Mouse (Mus musculus) liver, embryonic 16.5 days (tissue): Measurements from ENCODE around the gene Igfals. TPM values are rescaled to one million over a fixed set of nuclear protein-coding genes. Genes with fewer than 3 reads are reported as not detected.

Source experiments
- ATAC-seq: fragments of 200-750 bp; cut with Nextera tagmentation; 2 replicates; pipeline ENCODE4 v1.8.0; 2017; ENCODE audit warnings: low read depth, mild to moderate bottlenecking, moderate number of reproducible peaks, moderate library complexity
- H3K27ac ChIP-seq: fragments of 300-500 bp; sonication (generic); 2 replicates; pipeline ENCODE4 v1.5.1; 2014; ENCODE audit warnings: mild to moderate bottlenecking, low read length
- H3K27me3 ChIP-seq: fragments of 300-500 bp; sonication (generic); 2 replicates; pipeline ENCODE4 v1.6.1; 2014; ENCODE audit warnings: low read depth, low read length, mixed read lengths; ENCODE audit not compliant: control insufficient read depth, insufficient read depth
- H3K36me3 ChIP-seq: fragments of 300-500 bp; sonication (generic); 2 replicates; pipeline ENCODE4 v1.6.1; 2014; ENCODE audit warnings: mild to moderate bottlenecking; ENCODE audit not compliant: control insufficient read depth, insufficient read depth
- H3K4me1 ChIP-seq: fragments of 300-500 bp; sonication (generic); 2 replicates; pipeline ENCODE4 v1.6.1; 2014; ENCODE audit warnings: low read depth, low read length, mixed read lengths; ENCODE audit not compliant: control insufficient read depth
- H3K4me2 ChIP-seq: fragments of 300-500 bp; sonication (generic); 2 replicates; pipeline ENCODE4 v1.6.1; 2014; ENCODE audit warnings: low read depth, low read length, mixed read lengths
- H3K4me3 ChIP-seq: fragments of 300-500 bp; sonication (generic); 2 replicates; pipeline ENCODE4 v1.5.1; 2014; ENCODE audit warnings: low read depth, mild to moderate bottlenecking, low read length
- H3K9ac ChIP-seq: fragments of 300-500 bp; sonication (generic); 2 replicates; pipeline ENCODE4 v1.6.1; 2014; ENCODE audit warnings: low read depth, low read length
- H3K9me3 ChIP-seq: fragments of 300-500 bp; sonication (generic); replicated peaks from 2 replicates; pipeline ENCODE4 v1.6.1; 2016; ENCODE audit warnings: low read length; ENCODE audit not compliant: control insufficient read depth
- WGBS: fragments of 180-500 bp; shearing (Covaris S2); extraction: QIAGEN DNeasy Blood & Tissue Kit; methylation state at CpG from one replicate; pipeline ENCODE4 v1.1.7; 2014; ENCODE audit not compliant: insufficient replicate concordance; 5-methylcytosine and 5-hydroxymethylcytosine counted together
- polyA plus RNA-seq: library from polyadenylated mRNA; unstranded; fragments of >200 nt; fragmentation: Nextera tagmentation; extraction: Ambion mirVana; gene quantifications from 2 replicates; pipeline ENCODE4 v1.2.1, GENCODE M21; 2015

The Igfals gene
- polyA plus RNA-seq, 1 experiment from 2014 or later, result 11.0 TPM

- ATAC-seq, result no peak
- Histone ChIP-seq H3K36me3 (no peaks in the 10 kb centered on the region; the same call in 1 of the 2 replicates), H3K4me1 (peaks cover 9% of the 10 kb centered on the region), H3K4me3 (no peak overlapping the region), H3K9me3 (no peaks in the 10 kb centered on the region), H3K27me3 (0 out of 2 replicates have a peak, but pooled peaks cover 3% of the 10 kb centered on the region), H3K27ac (no peak overlapping the region), H3K9ac (no peak overlapping the region), H3K4me2 (no peak overlapping the region)
- 56% methylated on average over 9 of the region's 9 CpGs for WGBS
Observed at GRCm38 (mm10) chr17:24844525-24844924, 21.3 kb upstream of the Igfals start.

GRCm38 (mm10) chr17:24847386-24847785 is 18.4 kb upstream of the Igfals start:
- Histone ChIP-seq H3K9me3 (no peaks in the 10 kb centered on the region), H3K27ac (peak overlapping the region; percentile 73), H3K9ac (peak overlapping the region; percentile 49), H3K36me3 (no peaks in the 10 kb centered on the region; the same call in 1 of the 2 replicates), H3K27me3 (no peaks in the 10 kb centered on the region), H3K4me3 (peak overlapping the region; percentile 47), H3K4me2 (peak overlapping the region; percentile 72), H3K4me1 (peaks cover 15% of the 10 kb centered on the region)
- ATAC-seq, result no peak
- WGBS, result 77% methylated on average over 1 of the region's 1 CpGs

GRCm38 (mm10) chr17:24848600-24849031 is 17.2 kb upstream of the Igfals start:
- Histone ChIP-seq H3K9ac (peak overlapping the region; percentile 68), H3K27me3 (no peaks in the 10 kb centered on the region), H3K4me2 (peak overlapping the region; percentile 72), H3K4me3 (peak overlapping the region; percentile 98), H3K27ac (peak overlapping the region; percentile 98), H3K36me3 (peaks cover 12% of the 10 kb centered on the region), H3K4me1 (peaks cover 15% of the 10 kb centered on the region), H3K9me3 (no peaks in the 10 kb centered on the region)
- ATAC-seq, result peak; percentile 38

- peaks cover 15% of the 10 kb centered on the region for H3K4me1 ChIP-seq
- ATAC-seq, result peak; percentile 22
- peaks cover 19% of the 10 kb centered on the region for H3K36me3 ChIP-seq
- peak overlapping the region; percentile 93 for H3K9ac ChIP-seq
- under 1% methylated on average over 21 of the region's 21 CpGs for WGBS
- peak overlapping the region; percentile 72 for H3K4me2 ChIP-seq
- H3K4me3 ChIP-seq, result peak overlapping the region; percentile 98
- peak overlapping the region; percentile 99 for H3K27ac ChIP-seq
- no peaks in the 10 kb centered on the region for H3K27me3 ChIP-seq
- no peaks in the 10 kb centered on the region for H3K9me3 ChIP-seq
Observed at GRCm38 (mm10) chr17:24849733-24850064, 16.1 kb upstream of the Igfals start.

- peak within 1 kb of the TSS; percentile 99 for H3K27ac ChIP-seq
- ATAC-seq, result peak; percentile 89
- H3K9ac ChIP-seq, result peak within 1 kb of the TSS; percentile 93
- H3K4me2 ChIP-seq, result peak within 1 kb of the TSS; percentile 87
- peaks cover 15% of the 10 kb centered on the region for H3K4me1 ChIP-seq
- H3K36me3 ChIP-seq, result peaks cover 20% of the 10 kb centered on the region
- H3K4me3 ChIP-seq, result peak within 1 kb of the TSS; percentile 98
- no peaks in the 10 kb centered on the region for H3K9me3 ChIP-seq
- WGBS, result under 1% methylated on average over 58 of the region's 58 CpGs
- H3K27me3 ChIP-seq, result no peaks in the 10 kb centered on the region
Observed at GRCm38 (mm10) chr17:24850065-24850772, 15.6 kb upstream of the Igfals start, which contains the start of gene Fahd1. TSS of gene Fahd1 (minus strand) at chr17:24850364.

- Histone ChIP-seq H3K9ac (peak overlapping the region; percentile 93), H3K4me1 (peaks cover 15% of the 10 kb centered on the region), H3K4me2 (peak overlapping the region; percentile 87), H3K27me3 (no peaks in the 10 kb centered on the region), H3K36me3 (peaks cover 25% of the 10 kb centered on the region), H3K4me3 (peak overlapping the region; percentile 98), H3K27ac (peak overlapping the region; percentile 99), H3K9me3 (no peaks in the 10 kb centered on the region)
- WGBS, result under 1% methylated on average over 20 of the region's 20 CpGs
- no peak for ATAC-seq
Observed at GRCm38 (mm10) chr17:24850773-24851127, 15.0 kb upstream of the Igfals start.

- H3K27ac ChIP-seq, result peak overlapping the region; percentile 99; the same call in 1 of the 2 replicates
- peak overlapping the region; percentile 87 for H3K4me2 ChIP-seq
- peak overlapping the region; percentile 93 for H3K9ac ChIP-seq
- 77% methylated on average over 10 of the region's 10 CpGs for WGBS
- H3K36me3 ChIP-seq, result peaks cover 25% of the 10 kb centered on the region
- peak overlapping the region; percentile 98 for H3K4me3 ChIP-seq
- no peak for ATAC-seq
- no peaks in the 10 kb centered on the region for H3K9me3 ChIP-seq
- H3K4me1 ChIP-seq, result peaks cover 20% of the 10 kb centered on the region
- H3K27me3 ChIP-seq, result no peaks in the 10 kb centered on the region
Observed at GRCm38 (mm10) chr17:24851381-24852125, 14.2 kb upstream of the Igfals start.

- Histone ChIP-seq H3K27me3 (no peaks in the 10 kb centered on the region), H3K9me3 (no peaks in the 10 kb centered on the region), H3K4me3 (no peak overlapping the region), H3K9ac (no peak overlapping the region), H3K36me3 (peaks cover 27% of the 10 kb centered on the region), H3K27ac (peak overlapping the region; percentile 40), H3K4me2 (no peak overlapping the region), H3K4me1 (peaks cover 50% of the 10 kb centered on the region)
- ATAC-seq, result no peak
- WGBS, result 83% methylated on average over 3 of the region's 3 CpGs
Observed at GRCm38 (mm10) chr17:24855838-24856464, 9.8 kb upstream of the Igfals start.
